Mouse (Mus musculus): ENCODE data around the gene C2.

DNA sequence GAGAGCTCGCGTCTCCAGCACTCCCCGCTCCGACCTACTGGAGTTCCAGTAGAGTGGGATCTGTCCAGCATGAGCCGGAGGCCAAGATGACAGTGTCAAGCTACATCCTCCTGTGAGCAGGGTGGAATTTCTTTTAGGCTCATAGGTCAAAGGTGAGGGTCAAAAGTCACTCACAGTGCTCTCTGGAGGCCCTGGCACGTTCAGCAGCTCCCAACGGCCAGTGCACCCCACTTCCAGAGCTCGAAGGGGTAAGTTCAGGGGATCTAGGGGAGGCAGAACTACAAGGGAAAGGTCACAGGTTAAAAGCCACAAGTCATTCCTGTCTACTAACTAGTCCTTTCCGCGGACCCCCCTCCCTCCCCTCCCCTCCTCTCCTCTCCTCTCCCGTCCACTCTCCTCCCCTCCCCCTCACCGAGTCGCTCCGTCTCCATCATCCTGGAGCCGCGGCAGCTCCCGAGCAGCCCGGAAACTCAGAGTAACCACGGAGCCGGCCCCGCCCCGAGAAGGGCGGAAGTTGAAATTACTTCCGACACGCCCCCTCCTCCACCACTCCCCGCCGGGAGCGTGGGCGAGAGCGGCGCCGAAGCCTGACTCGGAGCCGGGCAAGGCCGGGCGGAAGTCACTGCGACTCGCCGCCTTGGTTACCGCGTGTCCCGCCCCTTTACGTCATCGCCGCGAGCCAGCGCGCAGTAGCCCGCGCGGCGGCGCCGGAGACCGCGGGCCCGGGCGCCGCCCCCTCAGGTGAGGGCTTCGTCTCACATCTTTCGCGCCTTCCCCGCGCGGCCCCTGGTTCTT lies 48.1 kb downstream of the C2 start, which contains the start of the genes Skiv2l and Nelfe:
- TF ChIP-seq CTCF (IDR thresholded peaks at IDR 0.05; ENCODE audit: low read depth, low read length): 0 out of 2 replicates have a peak, but pooled peaks have one; percentile 8
- TF ChIP-seq POLR2A (IDR thresholded peaks at IDR 0.05; ENCODE audit: extremely low read depth, insufficient read depth, low read length): 0 out of 2 replicates have a peak, but pooled peaks have one; percentile 33

Data from liver, adult 2 months (tissue).